Mouse (Mus musculus): Measurements from ENCODE around the gene Lrfn1. TPM values are rescaled to one million over a fixed set of nuclear protein-coding genes. Genes with fewer than 3 reads are reported as not detected.

Gene Lrfn1
- total RNA-seq (2021): 10 to 100 TPM; 75.5 to 81.1 TPM
- long read RNA-seq, transcript Lrfn1-202 (2 exons, 3,060 nt): major isoform, 7 of 83 reads
- long read RNA-seq, partial matches to known transcripts: 11 of 83 reads
- long read RNA-seq, other reads (novel, unspliced or antisense): 65 of 83 reads

- DNase-seq (ENCODE audit: low spot score in 2 of 2): no peak
Observed at GRCm38 (mm10) chr7:28451531-28452360, at the start of gene Lrfn1. Lrfn1 (plus strand) TSS chr7:28451980.

GRCm38 (mm10) chr7:28410841-28411475 is 40.8 kb upstream of the Lrfn1 start:
- no peak for DNase-seq (ENCODE audit: low spot score in 2 of 2)

- DNase-seq (ENCODE audit: low spot score in 2 of 2): no peak
Observed at GRCm38 (mm10) chr7:28412826-28413225, 39.0 kb upstream of the Lrfn1 start.

- no peak for DNase-seq (ENCODE audit: low spot score in 2 of 2)
Observed at GRCm38 (mm10) chr7:28417368-28417767, 34.4 kb upstream of the Lrfn1 start.

- DNase-seq (ENCODE audit: low spot score in 2 of 2): no peak
Observed at GRCm38 (mm10) chr7:28418096-28418670, 33.6 kb upstream of the Lrfn1 start.

GRCm38 (mm10) chr7:28419416-28419815 is 32.4 kb upstream of the Lrfn1 start:
- DNase-seq (ENCODE audit: low spot score in 2 of 2): no peak

GRCm38 (mm10) chr7:28423018-28423417 is 28.8 kb upstream of the Lrfn1 start:
- no peak for DNase-seq (ENCODE audit: low spot score in 2 of 2)

- no peak for DNase-seq (ENCODE audit: low spot score in 2 of 2)
Observed at GRCm38 (mm10) chr7:28427738-28428137, 24.0 kb upstream of the Lrfn1 start.

GRCm38 (mm10) chr7:28430512-28430911 is 21.3 kb upstream of the Lrfn1 start:
- no peak for DNase-seq (ENCODE audit: low spot score in 2 of 2)

- DNase-seq (ENCODE audit: low spot score in 2 of 2): no peak
Observed at GRCm38 (mm10) chr7:28432252-28432651, 19.5 kb upstream of the Lrfn1 start.

GRCm38 (mm10) chr7:28435660-28436259 is 16.0 kb upstream of the Lrfn1 start:
- DNase-seq (ENCODE audit: low spot score in 2 of 2): no peak

- DNase-seq (ENCODE audit: low spot score in 2 of 2): peak; percentile 99 to 100
Observed at GRCm38 (mm10) chr7:28436271-28436904, 15.4 kb upstream of the Lrfn1 start.

- peak; percentile 60 to 85 for DNase-seq (ENCODE audit: low spot score in 2 of 2)
Observed at GRCm38 (mm10) chr7:28436932-28437570, 14.7 kb upstream of the Lrfn1 start, which contains the start of gene Gmfg. Gmfg (plus strand) TSS chr7:28437447.

- no peak for DNase-seq (ENCODE audit: low spot score in 2 of 2)
Observed at GRCm38 (mm10) chr7:28437964-28438363, 13.8 kb upstream of the Lrfn1 start.

GRCm38 (mm10) chr7:28438771-28439170 is 13.0 kb upstream of the Lrfn1 start:
- DNase-seq (ENCODE audit: low spot score in 2 of 2): no peak

- DNase-seq (ENCODE audit: low spot score in 2 of 2): no peak
Observed at GRCm38 (mm10) chr7:28440739-28441138, 11.0 kb upstream of the Lrfn1 start.

- no peak for DNase-seq (ENCODE audit: low spot score in 2 of 2)
Observed at GRCm38 (mm10) chr7:28441776-28442485, 9.8 kb upstream of the Lrfn1 start.

GRCm38 (mm10) chr7:28442688-28443087 is 9.1 kb upstream of the Lrfn1 start:
- DNase-seq (ENCODE audit: low spot score in 2 of 2): no peak

GRCm38 (mm10) chr7:28444344-28444974 is 7.3 kb upstream of the Lrfn1 start:
- no peak for DNase-seq (ENCODE audit: low spot score in 2 of 2)

Data from layer of hippocampus, adult 18-20 months (tissue).